Comparison of ENCODE assay signal across 8 mouse cellular contexts in the genomic region with DNA sequence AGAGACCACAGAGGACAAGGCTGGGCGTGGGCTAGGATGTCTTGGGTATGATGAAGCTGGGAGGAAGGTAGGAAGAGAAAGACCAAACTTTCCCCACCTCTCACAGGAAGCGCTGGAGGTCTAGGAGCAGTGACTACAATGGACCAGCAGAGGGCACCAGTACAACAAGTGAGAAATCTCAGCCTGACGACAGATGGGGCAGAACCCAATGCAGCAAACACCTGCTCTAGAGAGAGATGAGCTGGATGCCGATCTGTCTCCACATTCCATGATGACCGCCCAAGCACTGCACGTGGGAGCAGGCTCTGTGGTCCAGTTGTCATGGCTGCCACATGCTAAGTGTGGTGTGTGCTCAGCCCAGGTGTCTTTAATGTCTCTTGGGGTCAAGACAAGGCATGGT. TPM values are rescaled to one million over a fixed set of nuclear protein-coding genes. Genes with fewer than 3 reads are reported as not detected.
DNase-seq lines count a peak whose midpoint lies in the region; ATAC-seq and TF ChIP-seq lines count a peak whose summit lies in the region.

No protein-coding gene starts in this region.

- H3K4me1 ChIP-seq in testis, adult 2 months (ENCODE audit: control insufficient read depth, insufficient read depth, low read length) = no peaks in the 10 kb centered on the region
- peaks cover 2% of the 10 kb centered on the region; the same call in 1 of the 2 replicates for H3K4me1 ChIP-seq in midbrain, embryonic 15.5 days

- H3K9ac ChIP-seq in midbrain, embryonic 15.5 days = no peak overlapping the region

- no peaks in the 10 kb centered on the region for H3K27me3 ChIP-seq in testis, adult 2 months (ENCODE audit: control insufficient read depth, insufficient read depth, low read length)
- H3K27me3 ChIP-seq in midbrain, embryonic 15.5 days (replicated peaks) = 0 out of 2 replicates have a peak, but pooled peaks cover 2% of the 10 kb centered on the region

- no peaks in the 10 kb centered on the region for H3K9me3 ChIP-seq in midbrain, embryonic 15.5 days

- no peaks in the 10 kb centered on the region for H3K36me3 ChIP-seq in testis, adult 2 months (ENCODE audit: control insufficient read depth, insufficient read depth, low read length)
- H3K36me3 ChIP-seq in midbrain, embryonic 15.5 days (replicated peaks) = no peaks in the 10 kb centered on the region

- intact Hi-C loops in left cerebral cortex, postnatal 25 days (cut with DNase I) = loop anchor here (1.0 kb wide), 1 partner anchor 55 kb away; no protein-coding TSS in a partner anchor

- H3K4me3 ChIP-seq in testis, adult 2 months (ENCODE audit: control insufficient read depth, low read depth, low read length) = no peak overlapping the region
- no peak overlapping the region for H3K4me3 ChIP-seq in midbrain, embryonic 15.5 days

- peak; percentile 60; the same call in 1 of the 2 replicates for ATAC-seq in erythroid progenitor cell, adult 5-6 weeks (replicated peaks; ENCODE audit: low FRiP score, poor library complexity, severe bottlenecking)
- ATAC-seq in midbrain, embryonic 15.5 days (replicated peaks) = peak; percentile 73

- H3K4me2 ChIP-seq in midbrain, embryonic 15.5 days = no peak overlapping the region

- peak; percentile 83; the same call in 1 of the 2 replicates for TF ChIP-seq CTCF in testis, adult 2 months (IDR thresholded peaks at IDR 0.05; ENCODE audit: control insufficient read depth, insufficient read depth, insufficient replicate concordance, low read depth, low read length)

- WGBS in midbrain, embryonic 15.5 days = 1% methylated on average over 6 of the region's 6 CpGs

- no peak overlapping the region for H3K27ac ChIP-seq in testis, adult 2 months (ENCODE audit: control insufficient read depth, insufficient read depth, low read depth, low read length)
- H3K27ac ChIP-seq in midbrain, embryonic 15.5 days = no peak overlapping the region

- TF ChIP-seq POLR2A in testis, adult 2 months (IDR thresholded peaks at IDR 0.05; ENCODE audit: control insufficient read depth, low read depth, low read length) = no peak

- DNase-seq in testis, postnatal 14 days (ENCODE audit: low spot score) = no peak
- DNase-seq in c-Kit-positive CD71-negative TER-119-negative erythroid progenitor cells, embryonic 14.5 days (ENCODE audit: low read depth) = peak; percentile 50
- DNase-seq in hindlimb bud, embryonic 11.5 days (ENCODE audit: extremely low spot score, low read depth, low spot score) = peak; percentile 42
- DNase-seq in left cerebral cortex, postnatal 25 days (ENCODE audit: low spot score in 2 of 2) = peak; percentile 63 to 81
- peak; percentile 76 for DNase-seq in telencephalon, adult 2 months (ENCODE audit: low read depth, low spot score)

RNA-seq across cellular contexts. Expression of gene Pcsk9, which starts 10.1 kb away (rescaled TPM):
- polyA plus RNA-seq in testis, adult 2 months (2012; rRNA removed) = 0.04 and 0.11 TPM in 2 replicates
- total RNA-seq in erythroid progenitor cell, adult 5-6 weeks (2015; ENCODE audit: low replicate concordance) = not detected in 2 replicates
- not detected in 2 replicates for total RNA-seq in erythroid progenitor cell, adult 5-6 weeks (2017; ENCODE audit: low replicate concordance)
- 1 to 10 TPM; 2.7 to 4.3 TPM for total RNA-seq in left cerebral cortex, postnatal 25 days (2021)
- 2.4 and 3.6 TPM in 2 replicates for polyA plus RNA-seq in midbrain, embryonic 15.5 days (2015; fragmentation: Nextera tagmentation; extraction: Ambion mirVana)

RNA-seq across cellular contexts. Expression of gene Bsnd, which starts 17.8 kb away (rescaled TPM):
- polyA plus RNA-seq in testis, adult 2 months (2012; rRNA removed) = 0.06 and 0.16 TPM in 2 replicates
- total RNA-seq in erythroid progenitor cell, adult 5-6 weeks (2015; ENCODE audit: low replicate concordance) = not detected in 2 replicates
- total RNA-seq in erythroid progenitor cell, adult 5-6 weeks (2017; ENCODE audit: low replicate concordance) = not detected in 2 replicates
- not detected for total RNA-seq in left cerebral cortex, postnatal 25 days (2021)
- not detected in 2 replicates for polyA plus RNA-seq in midbrain, embryonic 15.5 days (2015; fragmentation: Nextera tagmentation; extraction: Ambion mirVana)
